Mouse (Mus musculus) stomach, postnatal 0 days (tissue): Measurements from ENCODE around the gene Chil1. TPM values are rescaled to one million over a fixed set of nuclear protein-coding genes. Genes with fewer than 3 reads are reported as not detected.

Source experiments
- ATAC-seq: fragments of 200-750 bp; cut with Nextera tagmentation; 2 replicates; pipeline ENCODE4 v1.8.0; 2017; ENCODE audit not compliant: low FRiP score, low TSS enrichment
- DNase-seq: peaks from one replicate; pipeline ENCODE4 v3.0.0-alpha.2; 2016; ENCODE audit warnings: low spot score
- H3K27ac ChIP-seq: fragments of 300-500 bp; sonication (generic); replicated peaks from 2 replicates; pipeline ENCODE4 v1.5.1; 2014; ENCODE audit warnings: mild to moderate bottlenecking, control low read depth
- H3K27me3 ChIP-seq: fragments of 300-500 bp; sonication (generic); 2 replicates; pipeline ENCODE4 v1.6.1; 2014; ENCODE audit warnings: low read length; ENCODE audit not compliant: control insufficient read depth, insufficient read depth
- H3K36me3 ChIP-seq: fragments of 300-500 bp; sonication (generic); 2 replicates; pipeline ENCODE4 v1.6.1; 2014; ENCODE audit warnings: low read length, mixed read lengths; ENCODE audit not compliant: control insufficient read depth, insufficient read depth
- H3K4me1 ChIP-seq: fragments of 300-500 bp; sonication (generic); replicated peaks from 2 replicates; pipeline ENCODE4 v1.6.1; 2014; ENCODE audit warnings: antibody characterized with exemption; ENCODE audit not compliant: control insufficient read depth, insufficient read depth
- H3K4me2 ChIP-seq: fragments of 300-500 bp; sonication (generic); replicated peaks from 2 replicates; pipeline ENCODE4 v1.6.1; 2014; ENCODE audit warnings: low read depth, mild to moderate bottlenecking, control low read depth, moderate library complexity
- H3K4me3 ChIP-seq: fragments of 300-500 bp; sonication (generic); 2 replicates; pipeline ENCODE4 v1.5.1; 2014; ENCODE audit warnings: low read depth, low read length, control low read depth
- H3K9ac ChIP-seq: fragments of 300-500 bp; sonication (generic); 2 replicates; pipeline ENCODE4 v1.6.1; 2014; ENCODE audit warnings: mild to moderate bottlenecking, low read length, control low read depth, mixed read lengths
- H3K9me3 ChIP-seq: fragments of 300-500 bp; sonication (generic); 2 replicates; pipeline ENCODE4 v1.6.1; 2016; ENCODE audit warnings: low read length; ENCODE audit not compliant: control insufficient read depth
- CTCF ChIP-seq: IDR thresholded peaks from 2 replicates; pipeline ENCODE4 v1.5.1; 2016; ENCODE audit warnings: antibody characterized with exemption, low read depth, mild to moderate bottlenecking, moderate library complexity
- EP300 ChIP-seq: optimal IDR thresholded peaks from 2 replicates; pipeline ENCODE3; 2016; ENCODE audit warnings: antibody characterized with exemption
- WGBS: fragments of 180-500 bp; shearing (Covaris S2); extraction: QIAGEN DNeasy Blood & Tissue Kit; methylation state at CpG from one replicate; pipeline ENCODE4 v1.1.7; 2014; 5-methylcytosine and 5-hydroxymethylcytosine counted together
- polyA plus RNA-seq: library from polyadenylated mRNA; unstranded; fragments of >200 nt; fragmentation: Nextera tagmentation; extraction: Ambion mirVana; gene quantifications from 2 replicates; pipeline ENCODE4 v1.2.1, GENCODE M21; 2015

Gene Chil1
- polyA plus RNA-seq, 1 experiment from 2014 or later, result 3.1 TPM

DNA sequence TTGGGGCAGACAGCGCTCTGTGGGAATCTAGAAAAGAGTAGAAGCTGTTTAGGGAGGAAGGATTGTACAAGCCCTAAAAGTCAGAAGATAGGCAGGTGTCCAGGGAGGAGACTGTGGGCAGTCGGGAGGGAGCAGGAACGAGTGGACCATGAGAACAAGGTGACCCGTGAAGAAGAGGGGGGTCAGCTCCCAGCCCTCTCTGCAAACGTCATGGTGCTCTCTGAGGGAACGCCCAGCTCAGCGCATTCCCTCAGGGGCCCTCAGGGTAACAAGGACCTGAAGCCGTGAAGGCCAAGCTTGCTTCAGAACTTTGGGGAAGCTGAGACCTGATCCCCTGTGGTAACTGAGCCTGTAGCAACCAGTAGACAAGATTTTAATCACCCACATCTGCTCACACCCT, 31.9 kb upstream of the Chil1 start:
- H3K4me1 ChIP-seq, result no peaks in the 10 kb centered on the region
- H3K27me3 ChIP-seq, result no peaks in the 10 kb centered on the region
- no peak overlapping the region for H3K27ac ChIP-seq
- ATAC-seq (no peak), DNase-seq (no peak)
- WGBS, result 50% methylated on average over 8 of the region's 8 CpGs
- TF ChIP-seq CTCF, result no peak
- no peak for TF ChIP-seq EP300
- no peaks in the 10 kb centered on the region for H3K36me3 ChIP-seq
- no peaks in the 10 kb centered on the region for H3K9me3 ChIP-seq
- H3K4me2 ChIP-seq, result no peak overlapping the region
- H3K4me3 ChIP-seq, result no peak overlapping the region
- H3K9ac ChIP-seq, result no peak overlapping the region

DNA sequence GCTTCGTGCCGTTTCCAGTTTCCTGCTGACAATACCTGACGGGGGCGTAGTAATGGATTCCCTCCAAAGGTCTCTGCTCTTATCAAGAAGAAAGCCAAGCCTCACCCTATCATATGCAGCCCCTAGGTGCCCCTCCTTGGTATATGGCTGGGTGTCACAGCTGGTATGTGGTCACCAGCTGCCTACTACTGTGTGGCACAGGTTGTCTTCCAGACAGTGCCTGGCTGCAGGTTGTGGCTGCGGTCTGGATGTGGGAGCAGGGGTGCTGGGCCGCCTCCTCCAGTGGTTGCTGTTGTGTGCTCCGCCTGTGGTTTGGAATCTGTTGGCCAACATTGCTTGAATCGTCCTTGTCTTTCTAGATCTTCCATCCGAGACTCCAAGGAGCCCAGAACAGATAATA, 31.2 kb upstream of the Chil1 start:
- DNase-seq (no peak), ATAC-seq (no peak)
- Histone ChIP-seq H3K4me2 (no peak overlapping the region), H3K27ac (no peak overlapping the region), H3K4me3 (no peak overlapping the region), H3K9me3 (no peaks in the 10 kb centered on the region), H3K27me3 (no peaks in the 10 kb centered on the region), H3K4me1 (no peaks in the 10 kb centered on the region), H3K36me3 (no peaks in the 10 kb centered on the region), H3K9ac (no peak overlapping the region)
- WGBS, result 87% methylated on average over 9 of the region's 9 CpGs
- no peak for TF ChIP-seq EP300
- TF ChIP-seq CTCF, result no peak

DNA sequence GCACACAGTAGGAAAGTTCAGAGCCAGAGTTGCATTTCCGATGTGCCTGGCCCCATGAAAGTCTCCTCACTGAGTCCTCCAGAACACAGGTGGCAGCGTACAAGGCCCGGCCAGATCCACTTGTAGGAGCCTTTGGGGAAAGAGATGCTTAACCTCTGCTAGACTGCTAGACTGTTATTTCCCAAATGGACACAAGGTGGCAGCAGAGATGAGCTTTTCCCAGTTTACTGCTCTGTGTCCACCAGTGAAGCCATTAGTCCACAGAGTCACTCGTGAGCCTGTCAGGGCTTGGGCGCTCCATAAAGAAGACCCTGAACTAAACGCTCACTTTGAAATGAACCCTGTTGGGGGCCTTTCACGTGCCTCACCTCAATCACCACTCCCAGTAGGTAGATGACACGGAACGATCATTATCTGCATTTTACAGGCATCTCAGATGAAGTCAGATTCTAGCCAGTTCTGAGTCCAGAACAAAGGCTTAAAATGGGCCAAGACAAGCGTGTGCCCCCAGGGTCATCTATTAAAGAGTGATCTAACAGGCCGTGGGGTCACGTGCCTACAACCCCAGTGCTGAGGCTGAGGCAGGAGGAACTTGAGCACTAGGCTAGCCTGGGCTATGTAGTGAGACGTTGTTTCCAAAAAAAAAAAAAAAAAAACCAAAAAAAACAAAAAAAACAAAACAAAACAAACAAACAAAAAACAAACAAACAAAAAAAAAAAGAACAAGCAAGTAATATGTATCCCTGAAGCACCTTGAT, 30.1 kb upstream of the Chil1 start:
- no peak overlapping the region for H3K27ac ChIP-seq
- H3K4me2 ChIP-seq, result no peak overlapping the region
- H3K4me3 ChIP-seq, result no peak overlapping the region
- peak; percentile 96 for TF ChIP-seq CTCF
- TF ChIP-seq EP300, result no peak
- 29% methylated on average over 13 of the region's 13 CpGs for WGBS
- no peaks in the 10 kb centered on the region for H3K27me3 ChIP-seq
- DNase-seq (peak; percentile 89), ATAC-seq (peak; percentile 82)
- H3K4me1 ChIP-seq, result no peaks in the 10 kb centered on the region
- no peaks in the 10 kb centered on the region for H3K9me3 ChIP-seq
- no peak overlapping the region for H3K9ac ChIP-seq
- H3K36me3 ChIP-seq, result no peaks in the 10 kb centered on the region

- Histone ChIP-seq H3K4me2 (no peak overlapping the region), H3K4me1 (no peaks in the 10 kb centered on the region), H3K4me3 (no peak overlapping the region), H3K36me3 (no peaks in the 10 kb centered on the region), H3K9me3 (no peaks in the 10 kb centered on the region), H3K27me3 (no peaks in the 10 kb centered on the region), H3K27ac (no peak overlapping the region), H3K9ac (0 out of 2 replicates have a peak overlapping the region, but pooled peaks have one; percentile 27)
- TF ChIP-seq EP300 (no peak), CTCF (no peak)
- DNase-seq, result no peak
- 65% methylated on average over 21 of the region's 21 CpGs for WGBS
- no peak for ATAC-seq
These were observed 29.1 kb upstream of the Chil1 start for GRCm38 (mm10) chr1:134152626-134153590.

DNA sequence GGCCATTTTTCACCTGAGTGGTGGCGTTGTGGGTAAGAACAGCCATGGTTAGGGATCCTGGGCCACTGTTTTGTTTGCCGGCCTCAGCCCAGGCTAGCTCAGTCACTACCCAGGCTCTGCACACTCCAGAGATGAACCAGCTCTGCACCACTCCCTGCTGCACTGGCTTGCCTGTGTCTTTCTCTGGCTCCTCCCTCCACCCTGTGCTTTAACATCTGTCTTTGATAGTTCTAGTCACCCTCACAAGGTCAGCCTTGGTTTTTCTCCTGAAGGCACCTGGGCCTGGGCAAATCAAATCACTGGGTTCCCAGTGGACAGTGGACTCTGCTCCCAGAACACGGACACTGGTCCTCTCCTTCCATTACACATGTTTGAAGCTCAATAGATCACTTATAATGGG, 27.9 kb upstream of the Chil1 start:
- ATAC-seq, result no peak; the same call in 1 of the 2 replicates
- 88% methylated on average over 3 of the region's 3 CpGs for WGBS

DNA sequence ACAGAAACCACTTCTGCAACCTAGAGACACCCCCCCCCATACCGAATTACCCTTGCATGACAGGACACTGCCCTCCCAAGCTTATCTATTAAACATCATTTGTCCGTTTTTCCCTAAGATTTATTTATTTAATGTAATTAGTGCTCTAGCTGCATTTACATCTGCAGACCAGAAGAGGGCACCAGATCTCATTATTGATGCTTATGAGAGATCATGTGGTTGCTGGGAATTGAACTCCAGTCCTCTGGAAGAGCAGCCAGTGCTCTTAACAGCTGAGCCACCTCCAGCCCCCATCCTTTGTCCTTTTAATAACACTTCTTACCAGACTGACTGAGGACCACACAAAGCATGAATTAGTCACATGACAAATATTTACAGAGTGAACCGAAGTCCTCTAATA, 27.3 kb upstream of the Chil1 start:
- 48% methylated on average over 3 of the region's 3 CpGs for WGBS

More for the DNA sequence above, 27.9 kb upstream of the Chil1 start:
- no peak for DNase-seq
- H3K9me3 ChIP-seq, result no peaks in the 10 kb centered on the region
- H3K4me3 ChIP-seq, result no peak overlapping the region
- H3K27me3 ChIP-seq, result no peaks in the 10 kb centered on the region
- no peak for TF ChIP-seq EP300
- TF ChIP-seq CTCF, result no peak
- H3K27ac ChIP-seq, result no peak overlapping the region
- H3K4me1 ChIP-seq, result no peaks in the 10 kb centered on the region
- no peaks in the 10 kb centered on the region for H3K36me3 ChIP-seq
- no peak overlapping the region for H3K4me2 ChIP-seq
- H3K9ac ChIP-seq, result no peak overlapping the region

More for the DNA sequence above, 27.3 kb upstream of the Chil1 start:
- TF ChIP-seq EP300, result no peak
- TF ChIP-seq CTCF, result peak; percentile 66
- H3K36me3 ChIP-seq, result no peaks in the 10 kb centered on the region
- H3K4me2 ChIP-seq, result no peak overlapping the region
- no peak for DNase-seq
- no peaks in the 10 kb centered on the region for H3K4me1 ChIP-seq
- no peak for ATAC-seq
- no peaks in the 10 kb centered on the region for H3K27me3 ChIP-seq
- no peak overlapping the region for H3K27ac ChIP-seq
- H3K9ac ChIP-seq, result no peak overlapping the region
- no peaks in the 10 kb centered on the region for H3K9me3 ChIP-seq
- no peak overlapping the region for H3K4me3 ChIP-seq
